Mouse (Mus musculus) limb, embryonic 14.5 days (tissue): ENCODE data around the gene Trak1. TPM values are rescaled to one million over a fixed set of nuclear protein-coding genes. Genes with fewer than 3 reads are reported as not detected.

Experiments used
- ATAC-seq: fragments of 200-750 bp; cut with Nextera tagmentation; 2 replicates; pipeline ENCODE4 v1.8.0; 2017; ENCODE audit warnings: low read depth, moderate number of reproducible peaks, moderate TSS enrichment; ENCODE audit not compliant: low FRiP score
- DNase-seq: peaks from one replicate; pipeline ENCODE4 v3.0.0-alpha.2; 2015; ENCODE audit warnings: low spot score
- H3K27ac ChIP-seq: fragments of 300-500 bp; sonication (generic); replicated peaks from 2 replicates; pipeline ENCODE4 v1.5.1; 2014; ENCODE audit warnings: low read depth, mild to moderate bottlenecking, low read length, moderate library complexity, mixed read lengths
- H3K27me3 ChIP-seq: fragments of 300-500 bp; sonication (generic); 2 replicates; pipeline ENCODE4 v1.6.1; 2014; ENCODE audit warnings: low read length, mixed read lengths; ENCODE audit not compliant: control insufficient read depth, insufficient read depth
- H3K36me3 ChIP-seq: fragments of 300-500 bp; sonication (generic); 2 replicates; pipeline ENCODE4 v1.6.1; 2014; ENCODE audit warnings: mild to moderate bottlenecking, low read length, moderate library complexity, mixed read lengths; ENCODE audit not compliant: control insufficient read depth, insufficient read depth
- H3K4me1 ChIP-seq: fragments of 300-500 bp; sonication (generic); 2 replicates; pipeline ENCODE4 v1.6.1; 2014; ENCODE audit warnings: antibody characterized with exemption, low read length, mixed read lengths; ENCODE audit not compliant: control insufficient read depth, insufficient read depth
- H3K4me2 ChIP-seq: fragments of 300-500 bp; sonication (generic); replicated peaks from 2 replicates; pipeline ENCODE4 v1.6.1; 2014; ENCODE audit warnings: low read depth, mild to moderate bottlenecking, low read length, moderate library complexity; ENCODE audit not compliant: severe bottlenecking
- H3K4me3 ChIP-seq: fragments of 300-500 bp; sonication (generic); replicated peaks from 2 replicates; pipeline ENCODE4 v1.5.1; 2014; ENCODE audit warnings: low read length
- H3K9ac ChIP-seq: fragments of 300-500 bp; sonication (generic); 2 replicates; pipeline ENCODE4 v1.6.1; 2014; ENCODE audit warnings: mild to moderate bottlenecking, low read depth, low read length, moderate library complexity; ENCODE audit not compliant: severe bottlenecking
- H3K9me3 ChIP-seq: fragments of 300-500 bp; sonication (generic); 2 replicates; pipeline ENCODE4 v1.6.1; 2016; ENCODE audit warnings: low read length; ENCODE audit not compliant: control insufficient read depth
- POLR2A ChIP-seq: fragments of 200-500 bp; IDR thresholded peaks from 2 replicates; pipeline ENCODE4 v1.8.0; 2012; ENCODE audit warnings: inconsistent platforms, mild to moderate bottlenecking, moderate library complexity, borderline replicate concordance; ENCODE audit not compliant: insufficient read depth, insufficient read length; ENCODE audit errors: extremely low read depth
- WGBS: fragments of 180-500 bp; shearing (Covaris S2); extraction: QIAGEN DNeasy Blood & Tissue Kit; methylation state at CpG from one replicate; pipeline ENCODE4 v1.1.7; 2014; 5-methylcytosine and 5-hydroxymethylcytosine counted together
- polyA plus RNA-seq, 2 experiments: library from polyadenylated mRNA; depleted of rRNA in 1 of 2; stranded (reverse) in 1 of 2; unstranded in 1 of 2; fragments of >200 nt; fragmentation: Nextera tagmentation in 1 of 2; extraction: Ambion mirVana in 1 of 2; gene quantifications; 2 replicates each; pipeline versions ENCODE4 v1.2.1 to v1.2.3; 2012 to 2014

Gene Trak1
- polyA plus RNA-seq, 2 experiments: 20.8 to 31.2 TPM

DNA sequence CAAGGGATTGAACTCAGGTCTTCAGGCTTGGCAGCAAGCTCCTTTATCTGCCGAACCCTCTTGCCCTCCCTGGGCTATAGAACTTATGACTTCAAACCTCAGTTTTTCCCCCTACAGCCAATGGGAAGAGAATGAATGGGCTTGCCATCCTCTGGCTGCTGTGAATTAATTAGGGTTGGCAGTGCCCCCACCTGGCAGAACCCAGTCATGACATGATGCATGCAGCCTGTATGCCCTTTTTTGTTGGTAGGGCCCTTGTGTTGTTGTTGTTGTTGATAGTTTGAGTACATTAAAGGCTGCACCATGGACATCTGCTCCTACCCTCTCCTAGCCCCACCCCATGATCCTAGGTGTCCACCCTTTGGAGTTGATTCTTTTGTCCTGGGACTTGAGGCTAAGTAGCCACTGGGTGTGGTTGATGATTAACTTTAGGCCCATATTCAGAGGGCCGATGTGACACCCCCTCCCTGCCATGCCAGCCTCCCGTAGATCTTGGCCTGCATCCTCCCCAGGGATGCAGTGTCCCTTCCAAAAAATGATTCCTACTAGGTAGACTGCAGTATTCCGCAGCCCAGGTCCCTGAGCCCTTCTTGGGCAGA, 57.6 kb downstream of the Trak1 start:
- Histone ChIP-seq H3K4me1 (peaks cover 54% of the 10 kb centered on the region), H3K36me3 (no peaks in the 10 kb centered on the region), H3K27ac (peak overlapping the region; percentile 85), H3K4me2 (no peak overlapping the region), H3K27me3 (no peaks in the 10 kb centered on the region), H3K4me3 (no peak overlapping the region), H3K9me3 (no peaks in the 10 kb centered on the region), H3K9ac (no peak overlapping the region)
- WGBS: 75% methylated on average over 4 of the region's 4 CpGs
- TF ChIP-seq POLR2A: no peak
- ATAC-seq (no peak), DNase-seq (no peak)

DNA sequence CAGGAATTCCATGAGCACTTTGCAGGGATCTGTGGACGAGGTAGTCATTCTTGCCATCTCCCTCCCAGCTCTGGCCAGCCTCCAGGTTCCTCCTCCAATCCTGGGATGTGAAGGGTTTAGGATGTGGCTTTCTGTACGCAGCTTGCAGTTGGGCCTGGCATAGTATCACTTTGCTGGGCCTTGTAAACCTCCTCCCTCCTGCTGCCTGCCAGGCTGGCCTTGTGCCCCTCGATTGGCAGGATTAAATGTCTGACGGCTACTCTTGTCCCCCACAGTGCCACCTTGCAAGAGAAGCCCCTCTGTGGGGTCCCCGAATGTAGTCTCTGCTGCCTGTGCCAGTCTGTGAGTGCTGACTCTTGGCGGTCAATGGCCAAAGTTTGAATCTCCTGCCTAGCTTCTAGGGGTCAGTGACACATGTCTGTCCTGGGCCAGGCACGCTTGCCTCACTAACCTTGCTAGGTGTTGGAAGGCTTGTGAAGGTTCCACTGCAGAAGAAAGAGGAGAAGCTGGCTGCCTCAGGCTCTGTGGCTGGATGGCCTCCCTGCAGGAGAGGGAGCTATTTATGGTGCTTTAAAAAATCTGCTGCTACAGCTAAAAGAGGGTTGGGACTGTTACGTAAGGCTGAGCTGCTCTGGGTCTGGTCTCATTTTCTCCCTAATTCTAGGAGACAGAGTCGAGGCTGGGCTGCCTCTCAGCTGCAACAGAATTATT, 58.3 kb downstream of the Trak1 start:
- Histone ChIP-seq H3K4me2 (0 out of 2 replicates have a peak overlapping the region, but pooled peaks have one; percentile 6), H3K9me3 (no peaks in the 10 kb centered on the region), H3K27me3 (no peaks in the 10 kb centered on the region), H3K9ac (peak overlapping the region; percentile 21; the same call in 1 of the 2 replicates), H3K4me3 (no peak overlapping the region), H3K4me1 (peaks cover 60% of the 10 kb centered on the region), H3K36me3 (no peaks in the 10 kb centered on the region), H3K27ac (peak overlapping the region; percentile 85)
- ATAC-seq: peak; percentile 72
- DNase-seq: peak; percentile 59
- no peak for TF ChIP-seq POLR2A
- WGBS: 39% methylated on average over 9 of the region's 9 CpGs

DNA sequence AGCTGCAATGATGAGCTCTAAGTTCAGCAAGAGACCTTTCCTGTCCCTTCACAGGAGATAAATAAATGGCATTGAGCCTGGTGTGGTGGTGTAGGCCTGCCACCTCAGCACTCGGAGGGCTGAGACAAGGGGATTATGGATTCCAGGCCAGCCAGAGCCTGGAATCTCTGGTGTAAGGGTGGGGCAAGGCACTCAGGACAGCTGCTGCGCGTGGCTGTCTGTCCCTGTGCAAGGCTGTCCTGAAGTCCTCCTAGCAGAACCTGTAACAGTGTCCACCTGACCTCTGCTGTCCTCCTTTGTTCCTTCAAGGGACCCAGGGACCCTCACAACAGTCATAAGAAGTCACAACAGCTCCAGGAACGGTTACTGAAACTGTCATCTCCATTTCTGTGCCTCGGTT, 59.8 kb downstream of the Trak1 start:
- no peaks in the 10 kb centered on the region for H3K27me3 ChIP-seq
- H3K9me3 ChIP-seq: no peaks in the 10 kb centered on the region
- H3K4me2 ChIP-seq: no peak overlapping the region
- no peaks in the 10 kb centered on the region for H3K36me3 ChIP-seq
- H3K9ac ChIP-seq: no peak overlapping the region
- no peak for DNase-seq
- WGBS: 85% methylated on average over 3 of the region's 5 CpGs
- no peak for TF ChIP-seq POLR2A
- peaks cover 55% of the 10 kb centered on the region for H3K4me1 ChIP-seq
- H3K4me3 ChIP-seq: no peak overlapping the region
- no peak overlapping the region for H3K27ac ChIP-seq
- ATAC-seq: no peak

DNA sequence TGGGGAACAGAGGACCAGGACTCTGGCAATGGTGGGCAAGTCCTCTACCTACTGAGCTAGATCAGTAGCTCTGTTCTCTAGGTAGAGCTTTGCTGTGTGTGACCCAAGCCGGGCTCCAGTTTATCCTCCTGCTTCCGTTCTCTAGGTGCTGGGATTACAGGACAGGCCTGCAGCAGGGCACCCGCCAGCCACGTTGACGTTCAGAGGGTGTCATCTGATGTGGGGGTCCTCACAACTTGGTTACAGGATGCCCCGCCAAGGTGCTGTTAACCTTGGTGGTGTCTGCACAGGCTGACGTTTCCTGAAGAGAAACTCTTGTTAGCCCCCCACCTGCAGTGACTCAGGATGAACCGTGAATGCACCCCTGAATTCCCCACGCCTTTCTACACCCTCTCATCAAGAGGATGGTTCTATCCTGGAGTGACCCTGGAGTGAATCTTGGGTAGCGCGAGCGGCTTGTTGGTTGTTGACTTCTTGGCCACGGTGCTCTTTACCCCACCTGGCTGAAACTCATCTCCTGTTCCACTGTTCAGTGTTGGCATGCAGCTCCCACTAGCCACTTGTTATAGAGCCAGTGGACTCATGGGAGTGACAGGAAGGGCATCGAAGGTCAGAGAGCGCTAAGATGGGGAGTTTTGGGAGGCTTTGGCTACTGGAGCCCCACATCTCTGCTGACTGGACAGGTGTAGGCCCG, 60.4 kb downstream of the Trak1 start:
- H3K4me1 ChIP-seq: peaks cover 50% of the 10 kb centered on the region
- WGBS: 89% methylated on average over 16 of the region's 16 CpGs

DNA sequence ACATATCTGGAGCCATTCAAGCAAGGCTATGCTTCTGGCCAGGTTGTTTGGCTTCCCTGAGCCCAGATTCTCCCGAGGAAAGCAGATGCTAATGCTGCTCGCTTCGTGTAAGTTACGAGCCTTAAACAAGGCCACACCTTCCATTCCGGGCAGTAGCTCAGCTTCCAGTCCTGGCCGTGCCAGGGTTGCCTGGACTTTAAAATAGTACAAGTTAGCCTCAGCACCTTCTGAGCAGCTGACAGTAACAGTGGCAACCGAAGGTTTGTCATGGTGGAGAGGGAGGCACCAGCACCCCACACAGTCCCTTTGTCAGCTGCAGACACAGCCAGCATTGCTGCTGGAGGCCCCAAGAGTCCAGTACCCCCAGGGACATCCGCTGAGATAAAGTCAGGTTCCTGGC, 61.1 kb downstream of the Trak1 start:
- Histone ChIP-seq H3K4me3 (no peak overlapping the region), H3K4me1 (peaks cover 47% of the 10 kb centered on the region), H3K4me2 (no peak overlapping the region), H3K27ac (no peak overlapping the region), H3K9me3 (no peaks in the 10 kb centered on the region), H3K36me3 (no peaks in the 10 kb centered on the region), H3K9ac (no peak overlapping the region), H3K27me3 (no peaks in the 10 kb centered on the region)
- ATAC-seq (no peak), DNase-seq (no peak)
- WGBS: 33% methylated on average over 8 of the region's 8 CpGs
- TF ChIP-seq POLR2A: no peak

More for the DNA sequence above, 60.4 kb downstream of the Trak1 start:
- Histone ChIP-seq H3K36me3 (no peaks in the 10 kb centered on the region), H3K9ac (no peak overlapping the region), H3K27ac (no peak overlapping the region), H3K27me3 (no peaks in the 10 kb centered on the region), H3K9me3 (no peaks in the 10 kb centered on the region), H3K4me3 (no peak overlapping the region), H3K4me2 (no peak overlapping the region)
- no peak for TF ChIP-seq POLR2A
- no peak for ATAC-seq
- DNase-seq: no peak
